Mouse (Mus musculus): ENCODE data around the gene Creg2.

DNA sequence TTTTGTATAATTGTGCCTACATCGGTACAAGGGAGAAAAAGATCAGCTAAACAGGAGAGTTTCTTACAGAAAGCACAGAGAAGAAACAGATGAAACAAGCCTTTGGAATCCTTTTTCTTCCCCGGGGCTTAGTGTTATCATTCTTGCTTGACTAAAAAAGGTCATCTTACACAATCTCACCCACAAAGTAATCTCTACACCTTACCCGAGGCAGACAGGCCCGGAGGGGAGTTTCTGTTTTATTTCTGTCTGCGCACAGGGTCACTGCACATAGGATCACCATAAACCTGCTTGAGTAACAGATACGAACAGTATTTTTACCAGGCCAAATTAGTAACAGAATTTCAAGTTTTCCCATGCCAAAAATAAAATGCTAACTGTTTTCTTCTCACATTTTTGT is 79.6 kb downstream of the Creg2 start:
- TF ChIP-seq CTCF (IDR thresholded peaks at IDR 0.05) (no peak), EP300 (IDR thresholded peaks at IDR 0.05) (no peak)

All from lung, postnatal 0 days (tissue).